Mouse (Mus musculus) C2C12 (cell line): ENCODE data around the gene Olfr96.

Experiments used
- CTCF ChIP-seq: IDR thresholded peaks from one replicate; pipeline ENCODE4 v1.5.1; 2011; ENCODE audit not compliant: control insufficient read depth, insufficient read depth, insufficient read length
- FOSL1 ChIP-seq: IDR thresholded peaks from one replicate; pipeline ENCODE4 v1.8.0; 2011; ENCODE audit warnings: mild to moderate bottlenecking, low read length; ENCODE audit not compliant: poor library complexity, insufficient read depth, severe bottlenecking
- MAX ChIP-seq: IDR thresholded peaks from one replicate; pipeline ENCODE4 v1.6.1; 2011; ENCODE audit warnings: mild to moderate bottlenecking, control low read depth
- MYOD1 ChIP-seq: IDR thresholded peaks from one replicate; pipeline ENCODE4 v1.6.1; 2011; ENCODE audit warnings: low read depth; ENCODE audit not compliant: control insufficient read depth, insufficient read length
- MYOG ChIP-seq: IDR thresholded peaks from one replicate; pipeline ENCODE4 v1.6.1; 2011; ENCODE audit not compliant: control insufficient read depth, insufficient read length; ENCODE audit errors: extremely low read depth
- USF1 ChIP-seq: IDR thresholded peaks from one replicate; pipeline ENCODE4 v1.6.1; 2011; ENCODE audit warnings: low read depth, mild to moderate bottlenecking, control low read depth, moderate library complexity

GRCm38 (mm10) chr17:37193656-37194055 lies 26.3 kb upstream of the Olfr96 start, which contains the start of gene Ubd:
- TF ChIP-seq CTCF, result no peak
- no peak for TF ChIP-seq MAX
- no peak for TF ChIP-seq FOSL1
- no peak for TF ChIP-seq MYOD1
- no peak for TF ChIP-seq MYOG
- TF ChIP-seq USF1, result no peak
